Mouse (Mus musculus) MEL (cell line): ENCODE measurements at regions not wholly inside any gene's neighbourhood (a gene's known extent, or its start where the extent isn't known, plus 50 kb on each side); places are given as distances from the start of the nearest gene placed in this dataset.

Source experiments
- DNase-seq: peaks from one replicate; pipeline ENCODE4 v3.0.0; 2011; ENCODE audit warnings: low read depth, low spot score
- H3K27ac ChIP-seq: 2 replicates; pipeline ENCODE4 v1.5.1; 2012; ENCODE audit warnings: low read depth, mild to moderate bottlenecking, control low read depth, low read length, moderate library complexity; ENCODE audit not compliant: control insufficient read depth
- H3K27me3 ChIP-seq, 2 experiments: fragments of 150-350 bp in 1 of 2; sonication (generic) in 1 of 2; 2 replicates each; pipeline ENCODE4 v1.6.1; 2012; ENCODE audit warnings: low read length in 2 of 2, mild to moderate bottlenecking in 2 of 2, improper control_type of control experiment in 1 of 2, moderate library complexity in 1 of 2; ENCODE audit not compliant: insufficient read depth in 2 of 2, control insufficient read depth in 1 of 2
- H3K36me3 ChIP-seq, 2 experiments: 2 replicates each; pipeline ENCODE4 v1.6.1; 2012 to 2014; ENCODE audit warnings: low read length in 2 of 2, improper control_type of control experiment in 1 of 2, inconsistent platforms in 1 of 2, mild to moderate bottlenecking in 1 of 2; ENCODE audit not compliant: insufficient read depth in 2 of 2, control insufficient read depth in 1 of 2
- H3K4me1 ChIP-seq, 2 experiments: fragments of 150-350 bp in 1 of 2; sonication (generic) in 1 of 2; 2 replicates each; pipeline ENCODE4 v1.6.1; 2012; ENCODE audit warnings: low read length in 2 of 2, improper control_type of control experiment in 1 of 2, mild to moderate bottlenecking in 1 of 2; ENCODE audit not compliant: insufficient read depth in 2 of 2, control insufficient read depth in 1 of 2
- H3K4me3 ChIP-seq, 2 experiments: fragments of 150-350 bp in 1 of 2; sonication (generic) in 1 of 2; 2 replicates each; pipeline ENCODE4 v1.5.1; 2012; ENCODE audit warnings: low read depth in 2 of 2, low read length in 2 of 2, mild to moderate bottlenecking in 2 of 2, moderate library complexity in 2 of 2, control low read depth in 1 of 2, improper control_type of control experiment in 1 of 2; ENCODE audit not compliant: control insufficient read depth in 1 of 2, insufficient read depth in 1 of 2
- H3K79me2 ChIP-seq: 2 replicates; pipeline ENCODE4 v1.6.1; 2012; ENCODE audit warnings: mild to moderate bottlenecking, low read length, moderate library complexity; ENCODE audit not compliant: control insufficient read depth, poor library complexity, insufficient read depth
- H3K9ac ChIP-seq: 2 replicates; pipeline ENCODE4 v1.6.1; 2012; ENCODE audit warnings: low read depth, mild to moderate bottlenecking, control low read depth, low read length, moderate library complexity; ENCODE audit not compliant: control insufficient read depth, poor library complexity, severe bottlenecking
- H3K9me3 ChIP-seq: fragments of 150-350 bp; sonication (generic); replicated peaks from 2 replicates; pipeline ENCODE4 v1.6.1; 2012; ENCODE audit warnings: mild to moderate bottlenecking, low read length, improper control_type of control experiment, moderate library complexity; ENCODE audit not compliant: insufficient read depth
- BHLHE40 ChIP-seq: IDR thresholded peaks from 2 replicates; pipeline ENCODE4 v1.6.1; 2012; ENCODE audit warnings: low read depth, mild to moderate bottlenecking, inconsistent platforms, low read length, improper control_type of control experiment, borderline replicate concordance
- CHD1 ChIP-seq: IDR thresholded peaks from 2 replicates; pipeline ENCODE4 v1.6.1; 2012; ENCODE audit warnings: low read depth, mild to moderate bottlenecking, inconsistent platforms, low read length, improper control_type of control experiment
- CHD2 ChIP-seq: IDR thresholded peaks from 2 replicates; pipeline ENCODE4 v1.6.1; 2011; ENCODE audit warnings: low read length, improper control_type of control experiment
- CTCF ChIP-seq, 3 experiments: IDR thresholded peaks in 2 of 3; conservative IDR thresholded peaks in 1 of 3; 2 replicates each; pipeline ENCODE4 v1.5.1; 2011 to 2012; ENCODE audit warnings: low read length in 3 of 3, low read depth in 2 of 3, mild to moderate bottlenecking in 2 of 3, improper control_type of control experiment in 1 of 3, inconsistent platforms in 1 of 3, mixed read lengths in 1 of 3, moderate library complexity in 1 of 3; ENCODE audit not compliant: control insufficient read depth in 1 of 3, insufficient read depth in 1 of 3, poor library complexity in 1 of 3, severe bottlenecking in 1 of 3
- EP300 ChIP-seq, 2 experiments: IDR thresholded peaks; 2 replicates each; pipeline ENCODE4 v1.6.1; 2011; ENCODE audit warnings: improper control_type of control experiment in 2 of 2, low read length in 2 of 2, low read depth in 1 of 2, mild to moderate bottlenecking in 1 of 2
- ETS1 ChIP-seq: IDR thresholded peaks from 2 replicates; pipeline ENCODE4 v1.6.1; 2012; ENCODE audit warnings: low read depth, mild to moderate bottlenecking, inconsistent platforms, low read length, improper control_type of control experiment, moderate library complexity
- GABPA ChIP-seq: IDR thresholded peaks from 2 replicates; pipeline ENCODE4 v1.6.1; 2012; ENCODE audit warnings: low read depth, mild to moderate bottlenecking, inconsistent platforms, low read length, improper control_type of control experiment, moderate library complexity
- JUND ChIP-seq: IDR thresholded peaks from 2 replicates; pipeline ENCODE4 v1.6.1; 2011; ENCODE audit warnings: low read depth, mild to moderate bottlenecking, improper control_type of control experiment, low read length
- KAT2A ChIP-seq: conservative IDR thresholded peaks from 2 replicates; pipeline ENCODE4 v1.6.1; 2012; ENCODE audit warnings: low read depth, low read length, improper control_type of control experiment, inconsistent platforms
- MAZ ChIP-seq: IDR thresholded peaks from 2 replicates; pipeline ENCODE4 v1.6.1; 2012; ENCODE audit warnings: low read depth, mild to moderate bottlenecking, inconsistent platforms, low read length, improper control_type of control experiment
- MYB ChIP-seq: IDR thresholded peaks from 2 replicates; pipeline ENCODE4 v1.6.1; 2011; ENCODE audit warnings: mild to moderate bottlenecking, low read depth, low read length, improper control_type of control experiment
- NELFE ChIP-seq: IDR thresholded peaks from 2 replicates; pipeline ENCODE4 v1.6.1; 2011; ENCODE audit warnings: low read depth, low read length, improper control_type of control experiment
- NRF1 ChIP-seq: IDR thresholded peaks from 2 replicates; pipeline ENCODE4 v1.6.1; 2014; ENCODE audit warnings: low read depth, mild to moderate bottlenecking, inconsistent platforms, low read length, improper control_type of control experiment, moderate library complexity; ENCODE audit not compliant: poor library complexity, insufficient read depth, severe bottlenecking
- POLR2A ChIP-seq, 2 experiments: IDR thresholded peaks; 2 replicates each; pipeline ENCODE4 v1.6.1; 2011 to 2012; ENCODE audit warnings: low read length in 2 of 2, mild to moderate bottlenecking in 2 of 2, control low read depth in 1 of 2, improper control_type of control experiment in 1 of 2, low read depth in 1 of 2, moderate library complexity in 1 of 2; ENCODE audit not compliant: control insufficient read depth in 1 of 2, insufficient read depth in 1 of 2, poor library complexity in 1 of 2
- POLR2AphosphoS2 ChIP-seq: IDR thresholded peaks from 2 replicates; pipeline ENCODE4 v1.6.1; 2011; ENCODE audit warnings: low read length, improper control_type of control experiment
- RAD21 ChIP-seq: IDR thresholded peaks from 2 replicates; pipeline ENCODE4 v1.6.1; 2011; ENCODE audit warnings: mild to moderate bottlenecking, low read depth, low read length, improper control_type of control experiment
- RCOR1 ChIP-seq: IDR thresholded peaks from 2 replicates; pipeline ENCODE4 v1.6.1; 2012; ENCODE audit warnings: low read depth, mild to moderate bottlenecking, inconsistent platforms, low read length, improper control_type of control experiment
- TAL1 ChIP-seq: IDR thresholded peaks from 2 replicates; pipeline ENCODE4 v1.6.1; 2012; ENCODE audit warnings: mild to moderate bottlenecking, inconsistent platforms, low read length, moderate library complexity, mixed read lengths
- TBP ChIP-seq: IDR thresholded peaks from 2 replicates; pipeline ENCODE4 v1.8.0; 2011; ENCODE audit warnings: low read depth, low read length, improper control_type of control experiment
- TCF12 ChIP-seq: IDR thresholded peaks from 2 replicates; pipeline ENCODE4 v1.6.1; 2014; ENCODE audit warnings: low read depth, mild to moderate bottlenecking, inconsistent platforms, low read length, improper control_type of control experiment, moderate library complexity
- USF1 ChIP-seq: IDR thresholded peaks from 2 replicates; pipeline ENCODE4 v1.6.1; 2014; ENCODE audit warnings: low read depth, mild to moderate bottlenecking, inconsistent platforms, low read length, improper control_type of control experiment, moderate library complexity
- ZKSCAN1 ChIP-seq: IDR thresholded peaks from 2 replicates; pipeline ENCODE4 v1.6.1; 2012; ENCODE audit warnings: low read depth, mild to moderate bottlenecking, inconsistent platforms, low read length, improper control_type of control experiment, moderate library complexity
- ZNF384 ChIP-seq: IDR thresholded peaks from 2 replicates; pipeline ENCODE4 v1.6.1; 2012; ENCODE audit warnings: low read depth, mild to moderate bottlenecking, inconsistent platforms, low read length, improper control_type of control experiment

DNA sequence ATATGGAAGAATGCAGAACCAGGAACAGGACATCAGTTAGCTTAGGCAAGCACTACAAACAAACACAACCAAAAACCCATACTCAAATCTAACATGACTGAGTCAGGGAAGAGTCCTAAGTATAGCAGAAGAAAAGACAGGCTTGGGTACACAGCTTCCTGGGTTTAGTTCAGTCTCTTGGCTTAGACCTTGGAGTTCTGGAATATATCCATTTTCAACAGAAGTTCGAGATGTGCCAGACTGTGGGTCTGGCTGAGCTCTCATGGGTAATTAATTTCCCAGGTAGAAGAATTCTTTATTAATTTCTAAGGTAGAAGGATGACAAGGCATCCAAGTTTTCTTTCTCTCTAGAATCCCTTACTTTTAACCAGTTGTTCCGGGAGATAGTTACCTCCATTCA, 396.2 kb downstream of the Gpam start:
- no peak for DNase-seq
- H3K9me3 ChIP-seq, result no peaks in the 10 kb centered on the region
- H3K4me3 ChIP-seq, result no peak overlapping the region
- H3K36me3 ChIP-seq, result no peaks in the 10 kb centered on the region
- H3K27ac ChIP-seq, result no peak overlapping the region
- no peak for TF ChIP-seq NRF1
- TF ChIP-seq CHD2, result no peak
- TF ChIP-seq GABPA, result no peak
- TF ChIP-seq EP300 (IDR thresholded peaks at IDR 0.05; ENCODE audit: low read depth in 1 of 2, low read length in 2 of 2), result no peak
- TF ChIP-seq TAL1, result no peak
- no peak for TF ChIP-seq USF1
- TF ChIP-seq POLR2AphosphoS2, result no peak
- no peak for TF ChIP-seq ZNF384
- TF ChIP-seq NELFE, result no peak
- TF ChIP-seq RCOR1, result no peak
- no peak for TF ChIP-seq MYB
- no peak for TF ChIP-seq CHD1
- TF ChIP-seq MAZ, result no peak
- H3K79me2 ChIP-seq, result no peaks in the 10 kb centered on the region
- no peaks in the 10 kb centered on the region for H3K4me1 ChIP-seq
- no peaks in the 10 kb centered on the region; a peak in 1 of 4 replicates for H3K27me3 ChIP-seq
- H3K9ac ChIP-seq, result no peak overlapping the region

- TF ChIP-seq POLR2A (IDR thresholded peaks at IDR 0.05; ENCODE audit: control insufficient read depth in 1 of 2, insufficient read depth in 1 of 2, low read depth in 1 of 2, low read length in 2 of 2, poor library complexity in 1 of 2) (no peak), ETS1 (no peak), MYB (no peak), ZKSCAN1 (no peak), BHLHE40 (no peak), CHD2 (no peak), TCF12 (no peak), CTCF (IDR thresholded peaks at IDR 0.05 in 2 of 3, conservative IDR thresholded peaks at IDR 0.05 in 1 of 3; ENCODE audit: control insufficient read depth in 1 of 3, insufficient read depth in 1 of 3, low read depth in 2 of 3, low read length in 3 of 3, poor library complexity in 1 of 3, severe bottlenecking in 1 of 3) (no peak), TBP (no peak), RAD21 (no peak), JUND (no peak), KAT2A (no peak)
- Histone ChIP-seq H3K79me2 (no peaks in the 10 kb centered on the region), H3K27me3 (no peaks in the 10 kb centered on the region; a peak in 1 of 4 replicates), H3K9ac (no peak overlapping the region), H3K4me3 (no peak overlapping the region), H3K4me1 (no peaks in the 10 kb centered on the region), H3K27ac (no peak overlapping the region), H3K9me3 (no peaks in the 10 kb centered on the region), H3K36me3 (no peaks in the 10 kb centered on the region)
- no peak for DNase-seq
Observed at GRCm38 (mm10) chr19:54730296-54730695, 396.7 kb downstream of the Gpam start.
